Mouse (Mus musculus) heart, postnatal 14 days (tissue): ENCODE results near the gene Prkag3. TPM values are rescaled to one million over a fixed set of nuclear protein-coding genes. Genes with fewer than 3 reads are reported as not detected.

Experiments used
- DNase-seq, 2 experiments: peaks; one replicate each; pipeline ENCODE4 v3.0.0; 2021 to 2022
- intact Hi-C: fragments of 180-260 bp; cut with DNase I; formaldehyde crosslinking; loops from one replicate; pipeline ENCODE4 v1.15.1; 2025
- total RNA-seq, 2 experiments: library from RNA; stranded (reverse); gene quantifications; 2 replicates each; pipeline ENCODE4 v1.2.3; 2021

Prkag3 gene
- total RNA-seq, 2 experiments from 2014 or later, result 1.2 TPM

DNA sequence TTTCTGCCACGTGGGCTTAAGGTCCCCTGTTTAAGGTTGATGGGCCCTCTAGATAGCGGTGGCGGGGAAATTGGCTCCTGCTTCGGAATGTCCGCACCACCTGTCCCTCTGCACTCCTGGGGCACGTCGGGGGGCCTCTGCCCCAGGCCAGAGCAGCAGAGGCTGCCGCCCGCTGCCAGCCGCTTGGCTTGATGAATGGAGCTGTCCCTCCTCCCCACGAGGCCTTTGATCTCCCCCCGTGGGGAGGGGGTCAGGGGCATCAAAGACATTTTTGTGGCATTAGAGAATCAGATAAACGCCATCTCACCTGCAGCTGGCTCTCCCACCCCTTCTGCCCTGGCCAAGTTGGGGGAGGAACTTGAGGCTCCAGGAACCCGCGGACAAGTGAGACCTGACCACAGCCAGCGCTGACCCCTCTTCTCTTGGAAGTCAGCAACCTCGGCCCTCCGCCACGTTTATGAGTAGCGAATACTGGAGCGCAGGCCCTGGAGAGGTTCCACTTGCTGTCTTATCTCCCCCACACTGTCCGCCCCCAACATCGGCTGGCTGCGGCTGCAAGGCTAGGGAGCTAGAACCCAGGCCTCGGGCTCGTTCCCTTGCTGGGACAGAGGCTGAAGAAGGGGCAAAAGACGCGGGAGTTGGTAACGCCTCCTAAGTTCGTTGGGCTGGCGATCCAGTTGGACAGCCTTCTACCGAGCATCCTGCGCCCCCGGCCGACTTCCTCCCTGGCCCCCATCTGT, 21.9 kb upstream of the Prkag3 start:
- DNase-seq, result no peak

DNA sequence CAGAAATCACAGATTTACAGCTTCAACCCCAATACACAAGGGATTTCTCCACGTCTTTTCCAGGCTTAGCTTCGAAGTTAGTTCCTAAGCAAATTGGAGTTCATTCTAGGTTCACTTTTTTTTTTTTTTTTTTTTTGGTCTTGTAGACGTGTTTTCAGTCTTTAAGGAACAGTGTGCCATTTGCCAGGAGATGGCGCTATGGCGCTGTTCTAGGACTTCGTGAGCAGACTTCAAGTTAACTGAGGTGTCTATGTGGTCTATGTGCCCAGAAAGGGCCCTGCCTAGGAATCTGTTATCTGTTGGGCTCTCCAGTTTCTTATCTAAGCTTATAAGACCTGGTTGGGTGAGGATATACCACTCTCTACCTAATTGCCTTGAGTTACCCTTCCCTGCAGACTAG, 14.1 kb upstream of the Prkag3 start:
- peak; percentile 77 to 82 for DNase-seq
- intact Hi-C loops, result loop anchor here (2.0 to 10.0 kb wide), 3 partner anchors 46 to 118 kb away; partner anchors contain the start of gene Cyp27a1

More for the DNA sequence above, 21.9 kb upstream of the Prkag3 start:
- intact Hi-C loops, result no loop called here

- intact Hi-C loops, result loop anchor here (2.0 to 10.0 kb wide), 4 partner anchors 47 to 299 kb away; partner anchors contain the start of genes Cyp27a1, Rnf25 and Stk36
- DNase-seq, result peak; percentile 35 to 60
Observed at GRCm38 (mm10) chr1:74759773-74760172, 10.8 kb upstream of the Prkag3 start.

- no peak for DNase-seq
- intact Hi-C loops, result no loop called here
Observed at GRCm38 (mm10) chr1:74754175-74754785, 5.3 kb upstream of the Prkag3 start.

DNA sequence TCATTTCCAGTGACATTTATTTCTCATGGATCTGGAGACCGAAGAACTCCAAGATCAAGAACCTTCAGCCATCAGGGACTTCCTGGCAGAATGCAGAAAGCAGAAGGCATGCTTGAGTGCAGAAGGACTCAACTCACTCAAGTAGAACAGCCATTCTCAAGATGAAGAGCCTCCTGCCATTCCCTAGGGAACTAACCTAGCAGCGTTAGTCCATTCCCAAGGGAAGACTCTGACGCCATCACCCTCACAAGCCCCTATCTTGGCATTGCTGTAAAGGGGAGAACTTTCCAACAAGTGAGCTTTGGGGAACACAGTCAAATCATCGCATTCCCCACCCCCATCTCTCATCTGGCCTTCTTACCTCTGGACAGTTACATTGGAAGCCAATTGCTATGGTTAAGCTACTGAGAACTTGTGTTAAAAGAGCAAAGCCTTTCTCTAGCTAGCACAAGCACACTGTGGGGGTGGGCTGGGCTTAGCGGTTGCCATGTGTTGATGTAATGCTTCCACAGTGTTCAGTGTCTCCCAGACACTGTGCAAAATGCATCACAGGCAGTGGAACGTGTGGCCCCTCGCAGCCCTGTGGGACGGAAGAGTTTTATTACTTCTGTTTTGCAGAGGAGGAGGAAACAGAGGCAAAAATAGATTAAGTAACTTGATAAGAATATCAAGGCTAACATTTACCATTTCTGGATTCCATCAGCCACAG, 4.4 kb upstream of the Prkag3 start:
- intact Hi-C loops, result no loop called here
- DNase-seq, result no peak

DNA sequence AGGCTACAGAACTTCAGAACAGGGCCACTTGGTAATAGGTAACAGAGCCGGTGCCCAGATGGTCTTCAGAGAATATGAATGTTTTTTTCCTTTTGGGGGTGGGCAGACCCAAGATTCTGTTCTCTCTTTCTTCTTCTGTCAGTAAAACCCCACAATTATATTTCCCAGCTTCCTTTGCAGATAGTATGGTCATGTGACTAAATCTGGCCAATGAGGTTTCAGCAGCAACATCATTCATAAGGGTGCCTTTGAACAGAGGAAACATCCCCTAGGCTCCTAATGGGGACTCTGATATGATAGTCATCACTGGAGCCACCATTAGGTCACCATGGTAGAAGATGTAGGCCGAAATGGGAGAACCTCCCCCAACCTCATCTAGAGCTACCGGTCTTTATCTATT, 3.8 kb upstream of the Prkag3 start:
- intact Hi-C loops, result no loop called here
- no peak for DNase-seq

- intact Hi-C loops, result no loop called here
- DNase-seq, result no peak
Observed at GRCm38 (mm10) chr1:74752150-74752549, 3.1 kb upstream of the Prkag3 start.

- no peak for DNase-seq
- intact Hi-C loops, result no loop called here
Observed at GRCm38 (mm10) chr1:74750683-74751082, 1.7 kb upstream of the Prkag3 start.

GRCm38 (mm10) chr1:74749301-74749700, 280 bp upstream of the Prkag3 start:
- peak; percentile 48 to 73 for DNase-seq
- intact Hi-C loops, result no loop called here

DNA sequence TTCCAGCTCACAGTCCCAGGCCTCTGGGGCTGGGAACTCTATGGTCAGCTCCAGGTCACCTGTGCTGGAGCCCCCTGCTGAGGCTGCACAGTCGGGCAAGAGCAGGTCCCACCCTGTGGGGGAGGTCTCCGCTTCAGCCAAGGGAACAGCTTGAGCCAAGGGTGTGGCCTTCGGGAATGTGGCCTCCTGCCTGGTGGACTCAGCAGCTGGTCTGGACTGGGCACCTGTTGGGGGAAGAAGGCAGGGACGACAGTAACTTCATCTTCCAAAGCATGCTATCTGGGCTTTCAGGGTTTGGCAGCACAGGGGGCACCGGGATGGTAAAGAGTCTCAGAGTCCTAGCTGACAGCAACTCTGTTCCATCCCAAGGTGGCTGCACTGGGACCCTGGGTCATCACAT, 1.7 kb downstream of the Prkag3 start:
- DNase-seq, result no peak
- intact Hi-C loops, result no loop called here

- intact Hi-C loops, result no loop called here
- DNase-seq, result peak; percentile 27 to 30
Observed at GRCm38 (mm10) chr1:74740846-74741245, 8.2 kb downstream of the Prkag3 start.

DNA sequence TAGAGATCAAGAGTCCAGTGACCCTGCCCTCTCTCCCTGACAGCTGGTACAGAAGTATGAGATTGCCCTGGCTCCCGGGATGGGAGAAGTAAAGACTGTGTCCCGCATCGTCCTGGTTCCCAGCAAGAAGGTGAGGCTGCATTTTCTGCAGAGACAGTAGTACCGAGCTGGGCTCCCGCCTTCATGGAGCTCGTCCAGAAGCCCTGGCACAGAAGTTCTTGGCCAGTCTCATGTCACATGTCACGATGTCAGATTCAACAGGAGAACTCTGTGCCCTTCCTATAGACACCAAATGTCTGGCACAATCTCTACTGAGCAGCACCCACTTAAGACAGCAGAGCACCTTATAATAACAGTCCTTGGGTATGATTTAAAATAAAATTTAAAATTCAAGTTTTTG, 11.5 kb downstream of the Prkag3 start:
- intact Hi-C loops, result no loop called here
- DNase-seq, result no peak

GRCm38 (mm10) chr1:74736977-74737376, 12.0 kb downstream of the Prkag3 start:
- no peak for DNase-seq
- intact Hi-C loops, result no loop called here

GRCm38 (mm10) chr1:74728446-74728845, 20.6 kb downstream of the Prkag3 start:
- no peak for DNase-seq

DNA sequence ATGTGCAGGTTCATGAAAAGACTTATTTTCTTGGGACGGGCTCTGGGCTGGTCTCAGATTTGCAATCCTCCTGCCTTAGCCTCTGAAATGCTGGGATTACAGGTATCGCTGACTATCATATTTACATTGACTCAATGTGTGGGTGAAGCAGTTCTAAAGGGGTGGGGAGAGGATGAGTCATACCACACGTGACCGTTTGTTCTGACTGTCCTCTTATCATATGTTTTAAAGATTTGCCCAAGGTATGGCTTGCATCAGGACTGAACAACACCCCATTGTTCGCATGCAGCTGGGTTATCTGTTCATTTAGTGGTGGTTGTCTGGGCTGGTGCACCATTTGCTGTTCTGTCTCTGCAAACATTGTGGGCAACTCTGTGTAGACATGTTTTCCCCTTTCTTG, 22.3 kb downstream of the Prkag3 start:
- intact Hi-C loops, result no loop called here
- no peak for DNase-seq

More at GRCm38 (mm10) chr1:74728446-74728845, 20.6 kb downstream of the Prkag3 start:
- intact Hi-C loops, result no loop called here

DNA sequence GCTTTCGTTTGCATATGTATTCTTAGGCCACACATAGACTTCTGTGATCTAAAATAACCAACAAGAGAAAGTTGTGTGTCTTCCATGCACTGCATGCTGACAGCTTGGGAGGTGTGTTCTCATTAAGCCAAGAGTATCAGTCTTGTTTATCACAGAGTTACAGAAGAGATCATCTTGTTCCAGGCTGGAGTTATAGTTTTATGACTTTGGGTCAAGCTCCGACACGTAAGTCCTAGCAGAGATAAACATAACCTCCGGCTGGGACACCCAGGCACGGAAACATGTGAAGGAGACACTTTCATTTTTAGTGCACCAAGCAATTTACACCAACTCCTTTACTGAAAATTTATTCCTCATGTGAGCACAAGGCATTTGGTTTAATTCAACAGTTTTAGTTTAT, 22.9 kb downstream of the Prkag3 start:
- intact Hi-C loops, result no loop called here
- no peak for DNase-seq

DNA sequence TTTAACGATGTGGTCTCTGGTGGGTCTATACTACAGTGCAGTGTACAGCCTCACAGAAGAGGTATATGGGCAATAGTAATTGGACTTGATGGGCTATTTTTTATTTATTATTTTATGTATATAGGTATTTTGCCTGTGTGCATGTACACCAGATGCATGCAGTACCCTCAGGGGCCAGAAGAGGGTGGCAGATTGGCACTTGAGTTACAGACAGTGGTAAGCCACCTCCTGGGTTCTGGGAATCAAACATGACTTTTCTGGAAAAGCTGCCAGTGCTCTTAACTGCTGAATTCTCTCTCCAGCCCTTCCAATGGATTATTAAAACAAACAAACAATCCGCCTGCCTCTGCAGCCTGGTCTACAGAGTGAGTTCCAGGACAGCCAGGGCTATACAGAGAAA, 25.3 kb downstream of the Prkag3 start:
- peak in 1 of 2 experiments; percentile 27 for DNase-seq

GRCm38 (mm10) chr1:74721657-74722056, 27.4 kb downstream of the Prkag3 start:
- intact Hi-C loops, result no loop called here
- DNase-seq, result no peak

More for the DNA sequence above, 25.3 kb downstream of the Prkag3 start:
- intact Hi-C loops, result no loop called here

DNA sequence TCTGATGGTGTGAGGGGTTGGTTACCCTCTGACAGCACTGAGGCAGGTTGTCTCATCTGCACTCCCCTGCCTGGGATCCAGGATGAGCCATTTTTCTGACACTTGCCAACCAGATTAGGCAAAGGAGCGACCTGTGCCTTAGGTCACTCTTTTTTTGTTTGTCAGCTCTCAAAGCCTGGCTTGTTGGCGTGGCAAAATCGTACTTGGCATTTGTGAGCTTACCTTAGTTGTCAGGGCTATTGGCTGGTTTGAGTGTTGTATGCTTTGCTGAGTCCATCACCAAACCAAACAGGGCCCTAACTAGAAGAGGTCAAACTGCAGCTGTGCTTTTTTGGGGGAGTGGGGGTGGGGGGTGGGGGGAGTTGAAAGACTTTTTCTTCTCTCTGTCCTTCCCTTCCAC, 29.7 kb downstream of the Prkag3 start:
- intact Hi-C loops, result no loop called here
- DNase-seq, result no peak

- DNase-seq, result no peak
- intact Hi-C loops, result no loop called here
Observed at GRCm38 (mm10) chr1:74718113-74718512, 30.9 kb downstream of the Prkag3 start.

GRCm38 (mm10) chr1:74715886-74716285, 33.1 kb downstream of the Prkag3 start:
- intact Hi-C loops, result no loop called here
- no peak for DNase-seq
